Mouse (Mus musculus): ENCODE measurements around the gene Abca4. TPM values are rescaled to one million over a fixed set of nuclear protein-coding genes. Genes with fewer than 3 reads are reported as not detected.

The Abca4 gene
- polyA plus RNA-seq, 1 experiment from 2014 or later, result 2.3 TPM

DNA sequence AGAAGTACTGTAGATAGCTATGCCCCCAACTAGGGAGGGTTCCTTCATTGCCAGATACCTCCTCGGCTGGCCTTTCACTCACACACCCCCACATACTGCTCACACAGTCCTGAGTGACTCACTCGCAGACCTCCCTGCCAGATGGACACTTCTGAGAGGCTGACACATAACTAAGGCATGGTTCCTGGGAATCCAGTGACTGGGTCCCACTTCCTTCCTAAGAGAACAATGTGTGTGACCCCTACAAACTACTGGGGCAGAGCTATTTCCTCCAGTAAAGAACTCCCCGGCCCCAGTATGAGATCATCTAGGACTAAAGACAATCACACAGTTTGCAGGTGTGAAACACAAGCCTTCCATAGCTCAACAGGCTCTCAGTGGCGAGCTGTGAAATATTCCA is 86.5 kb downstream of the Abca4 start:
- 52% methylated on average over 4 of the region's 4 CpGs for WGBS
- Histone ChIP-seq H3K27me3 (ENCODE audit: low read depth, poor library complexity, severe bottlenecking) (no peaks in the 10 kb centered on the region), H3K4me1 (peaks cover 23% of the 10 kb centered on the region; the same call in 1 of the 2 replicates), H3K36me3 (no peaks in the 10 kb centered on the region), H3K27ac (no peak overlapping the region), H3K9me3 (replicated peaks) (no peaks in the 10 kb centered on the region), H3K4me3 (no peak overlapping the region)
- DNase-seq (ENCODE audit: low spot score), result no peak

DNA sequence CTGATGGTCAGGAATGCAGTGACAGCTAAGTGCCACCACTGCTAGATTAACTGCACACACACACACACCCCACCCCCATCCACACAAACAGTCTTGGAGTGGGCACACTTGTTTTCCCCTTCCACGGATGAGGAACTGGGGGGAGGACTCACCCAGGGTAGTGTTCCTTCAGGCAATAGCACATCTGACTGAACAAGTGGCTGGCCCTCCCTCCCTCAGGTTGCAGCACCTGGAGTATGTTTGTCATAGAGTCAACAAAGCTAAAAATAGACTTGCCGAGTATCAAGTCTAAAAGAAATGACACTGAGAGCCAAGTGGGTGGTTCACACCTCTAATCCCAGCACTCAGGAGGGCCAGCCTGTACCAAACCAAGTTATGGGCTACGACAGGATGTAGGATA is 87.4 kb downstream of the Abca4 start:
- WGBS, result 59% methylated on average over 3 of the region's 3 CpGs
- Histone ChIP-seq H3K27me3 (ENCODE audit: low read depth, poor library complexity, severe bottlenecking) (no peaks in the 10 kb centered on the region), H3K4me3 (no peak overlapping the region), H3K36me3 (no peaks in the 10 kb centered on the region), H3K9me3 (replicated peaks) (no peaks in the 10 kb centered on the region), H3K4me1 (peaks cover 23% of the 10 kb centered on the region; the same call in 1 of the 2 replicates), H3K27ac (0 out of 2 replicates have a peak overlapping the region, but pooled peaks have one; percentile 14)
- no peak for DNase-seq (ENCODE audit: low spot score)

DNA sequence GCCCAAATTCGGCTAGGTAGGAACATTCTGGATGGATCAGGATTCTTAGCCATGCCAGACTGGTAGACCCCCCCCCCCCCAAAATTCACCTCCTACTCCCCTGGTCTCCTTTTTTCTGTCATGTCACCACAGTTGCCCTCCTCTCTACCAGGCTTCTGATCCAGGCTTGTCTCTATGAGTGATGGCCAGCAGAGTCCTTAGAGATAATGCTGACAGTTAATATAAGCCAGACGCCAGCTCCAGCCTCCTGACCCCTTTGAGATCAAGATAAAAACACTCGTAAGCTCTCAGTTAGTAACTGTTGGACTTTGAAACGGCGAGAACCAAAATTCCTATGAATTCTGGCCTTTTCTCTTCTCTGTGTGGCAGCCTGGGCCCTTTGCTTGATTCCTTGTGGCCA is 89.0 kb downstream of the Abca4 start:
- DNase-seq (ENCODE audit: low spot score), result no peak
- no peak overlapping the region for H3K4me3 ChIP-seq
- H3K4me1 ChIP-seq, result peaks cover 19% of the 10 kb centered on the region; the same call in 1 of the 2 replicates
- H3K27me3 ChIP-seq (ENCODE audit: low read depth, poor library complexity, severe bottlenecking), result no peaks in the 10 kb centered on the region
- 0 out of 2 replicates have a peak overlapping the region, but pooled peaks have one; percentile 14 for H3K27ac ChIP-seq
- H3K9me3 ChIP-seq (replicated peaks), result no peaks in the 10 kb centered on the region
- no peaks in the 10 kb centered on the region for H3K36me3 ChIP-seq
- 27% methylated on average over 5 of the region's 5 CpGs for WGBS

DNA sequence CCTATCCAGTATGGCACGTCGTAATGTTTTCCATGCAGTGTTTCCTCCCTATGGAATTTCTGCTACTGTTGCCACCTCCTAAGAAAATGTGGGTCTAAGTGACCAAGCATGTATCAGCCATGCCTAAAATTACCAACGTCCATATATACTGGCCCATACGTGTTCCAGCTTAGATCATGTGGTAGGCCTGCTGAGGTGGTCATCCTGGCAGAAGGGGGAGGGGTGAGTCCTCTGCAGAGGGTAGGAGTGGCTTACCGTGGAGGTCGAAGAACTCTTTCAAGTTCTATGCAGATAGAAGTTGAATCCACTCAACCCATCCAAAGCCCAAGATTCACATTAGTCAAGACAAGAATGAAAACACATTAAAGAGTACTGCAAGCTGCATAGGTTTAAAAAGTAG is 89.6 kb downstream of the Abca4 start:
- H3K27ac ChIP-seq, result 0 out of 2 replicates have a peak overlapping the region, but pooled peaks have one; percentile 14
- WGBS, result 53% methylated on average over 6 of the region's 6 CpGs
- no peak overlapping the region for H3K4me3 ChIP-seq
- no peaks in the 10 kb centered on the region for H3K9me3 ChIP-seq (replicated peaks)
- peaks cover 16% of the 10 kb centered on the region; the same call in 1 of the 2 replicates for H3K4me1 ChIP-seq
- DNase-seq (ENCODE audit: low spot score), result no peak
- no peaks in the 10 kb centered on the region for H3K27me3 ChIP-seq (ENCODE audit: low read depth, poor library complexity, severe bottlenecking)
- H3K36me3 ChIP-seq, result no peaks in the 10 kb centered on the region

DNA sequence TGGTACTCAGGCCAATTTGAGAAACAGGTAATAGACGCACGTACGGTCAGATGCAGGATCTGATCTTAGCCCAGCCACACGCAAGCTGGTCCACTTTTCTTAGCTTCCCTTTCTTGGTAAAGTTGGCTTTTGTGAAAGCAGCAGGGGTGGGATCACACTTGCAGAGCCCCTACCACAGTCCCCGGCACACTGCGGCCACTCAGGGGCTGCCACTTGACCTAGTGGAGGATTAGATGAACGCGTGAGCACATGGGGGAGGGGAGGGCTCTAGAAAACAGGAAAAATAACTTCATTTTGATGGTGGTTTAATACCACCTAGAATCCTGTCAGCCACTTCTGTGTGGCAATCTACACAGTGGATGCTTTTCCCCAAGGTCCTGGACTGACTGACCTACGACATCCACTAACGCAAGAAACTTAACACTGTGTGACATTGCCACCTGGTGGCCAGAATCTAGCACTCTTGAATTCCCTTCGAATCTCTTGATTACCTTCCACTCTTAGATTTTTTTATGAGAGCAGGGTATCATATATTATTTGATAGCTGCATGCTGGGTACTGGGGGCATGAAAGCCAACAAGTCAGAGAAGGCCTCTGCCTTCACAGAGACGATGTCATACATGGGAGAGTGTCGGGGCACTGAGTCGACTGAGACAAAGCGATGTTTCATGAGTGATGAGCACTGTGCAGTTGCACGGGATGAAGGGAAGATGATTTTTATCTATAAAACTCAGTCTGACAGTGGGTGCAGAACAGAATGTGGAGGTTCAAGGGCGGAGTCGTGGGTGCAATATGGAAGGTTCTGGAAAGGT is 96.6 kb downstream of the Abca4 start:
- WGBS, result 73% methylated on average over 18 of the region's 18 CpGs
- Histone ChIP-seq H3K36me3 (no peaks in the 10 kb centered on the region), H3K4me3 (no peak overlapping the region), H3K27me3 (ENCODE audit: low read depth, poor library complexity, severe bottlenecking) (no peaks in the 10 kb centered on the region), H3K27ac (no peak overlapping the region), H3K9me3 (replicated peaks) (no peaks in the 10 kb centered on the region), H3K4me1 (no peaks in the 10 kb centered on the region)
- DNase-seq (ENCODE audit: low spot score), result peak; percentile 72

DNA sequence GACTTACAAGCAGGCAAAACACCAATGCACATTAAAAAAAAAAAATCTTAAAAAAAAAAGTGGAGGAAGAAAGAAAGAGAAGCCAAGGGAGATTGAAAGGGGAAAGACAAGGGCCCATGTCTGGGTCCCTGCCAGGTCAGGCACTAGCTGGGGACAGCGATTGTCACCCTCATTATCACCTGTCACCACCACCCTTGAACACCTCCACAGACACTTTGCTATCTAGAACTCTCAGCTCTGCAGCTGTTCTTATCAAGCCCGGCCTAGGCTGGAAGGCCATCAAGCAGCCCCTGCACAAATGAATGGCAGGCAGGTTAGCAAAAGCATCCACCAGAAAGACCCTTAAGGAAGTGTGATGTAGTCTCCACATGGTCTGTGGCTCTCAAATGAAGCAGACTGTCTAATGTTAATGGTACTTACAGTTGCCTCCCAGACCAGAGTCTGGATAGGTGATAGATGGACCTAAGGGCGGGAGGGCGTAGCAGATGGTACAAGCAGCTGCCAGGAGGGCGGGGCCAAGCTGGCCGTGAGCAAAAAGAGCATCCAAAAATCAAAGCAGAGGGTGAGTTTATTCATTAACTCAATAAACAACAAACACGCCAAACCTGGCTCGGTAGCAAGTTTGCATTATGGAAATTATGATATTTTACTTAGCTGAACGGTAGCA is 98.1 kb downstream of the Abca4 start:
- Histone ChIP-seq H3K4me1 (peaks cover 2% of the 10 kb centered on the region), H3K27ac (no peak overlapping the region), H3K36me3 (no peaks in the 10 kb centered on the region), H3K4me3 (no peak overlapping the region), H3K27me3 (ENCODE audit: low read depth, poor library complexity, severe bottlenecking) (no peaks in the 10 kb centered on the region), H3K9me3 (replicated peaks) (no peaks in the 10 kb centered on the region)
- 74% methylated on average over 9 of the region's 9 CpGs for WGBS
- no peak for DNase-seq (ENCODE audit: low spot score)

DNA sequence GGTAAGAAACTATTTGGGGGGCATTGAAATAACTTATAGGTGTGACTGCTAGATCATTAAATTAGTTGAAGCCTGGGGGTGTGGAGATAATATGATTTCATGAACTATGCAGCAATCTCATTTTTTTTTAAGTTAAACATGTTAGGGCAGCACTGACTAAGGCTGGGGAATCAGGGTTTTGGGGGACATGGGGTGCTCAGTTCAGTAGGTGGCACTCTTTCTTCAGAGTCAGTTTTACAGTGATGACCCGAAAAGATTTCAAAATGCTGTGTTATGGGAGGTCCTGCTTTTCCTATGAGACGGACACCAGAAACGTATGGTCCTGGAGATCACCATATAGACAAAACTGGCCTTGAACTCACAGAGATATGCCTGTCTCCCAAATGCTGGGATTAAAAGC is 99.2 kb downstream of the Abca4 start:
- H3K9me3 ChIP-seq (replicated peaks), result no peaks in the 10 kb centered on the region
- WGBS, result 85% methylated on average over 3 of the region's 3 CpGs
- no peak overlapping the region for H3K4me3 ChIP-seq

DNA sequence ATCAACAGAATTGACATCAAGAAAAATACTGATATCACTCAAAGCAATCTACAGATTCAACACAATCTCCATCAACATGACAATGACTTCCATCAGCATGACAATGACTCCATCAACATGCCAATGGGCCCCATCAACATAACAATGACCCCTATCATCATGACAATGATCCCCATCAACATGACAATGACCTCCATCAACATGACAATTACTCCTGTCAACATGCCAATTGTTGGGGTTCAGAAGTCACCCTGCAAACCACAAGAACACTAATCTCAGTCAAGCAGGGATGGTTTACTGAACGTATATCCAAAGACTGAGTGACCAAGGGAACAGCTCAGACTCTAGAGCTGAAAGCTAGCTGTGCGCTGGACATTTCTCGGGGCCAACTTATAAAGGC is 101.2 kb downstream of the Abca4 start:
- peaks cover 10% of the 10 kb centered on the region for H3K4me1 ChIP-seq
- H3K27me3 ChIP-seq (ENCODE audit: low read depth, poor library complexity, severe bottlenecking), result no peaks in the 10 kb centered on the region
- WGBS, result 96% methylated on average over 3 of the region's 3 CpGs
- H3K9me3 ChIP-seq (replicated peaks), result no peaks in the 10 kb centered on the region
- H3K27ac ChIP-seq, result no peak overlapping the region
- no peaks in the 10 kb centered on the region for H3K36me3 ChIP-seq
- no peak for DNase-seq (ENCODE audit: low spot score)
- H3K4me3 ChIP-seq, result no peak overlapping the region

More for the DNA sequence above, 99.2 kb downstream of the Abca4 start:
- Histone ChIP-seq H3K4me1 (peaks cover 10% of the 10 kb centered on the region), H3K27me3 (ENCODE audit: low read depth, poor library complexity, severe bottlenecking) (no peaks in the 10 kb centered on the region), H3K36me3 (no peaks in the 10 kb centered on the region), H3K27ac (no peak overlapping the region)
- DNase-seq (ENCODE audit: low spot score), result no peak

DNA sequence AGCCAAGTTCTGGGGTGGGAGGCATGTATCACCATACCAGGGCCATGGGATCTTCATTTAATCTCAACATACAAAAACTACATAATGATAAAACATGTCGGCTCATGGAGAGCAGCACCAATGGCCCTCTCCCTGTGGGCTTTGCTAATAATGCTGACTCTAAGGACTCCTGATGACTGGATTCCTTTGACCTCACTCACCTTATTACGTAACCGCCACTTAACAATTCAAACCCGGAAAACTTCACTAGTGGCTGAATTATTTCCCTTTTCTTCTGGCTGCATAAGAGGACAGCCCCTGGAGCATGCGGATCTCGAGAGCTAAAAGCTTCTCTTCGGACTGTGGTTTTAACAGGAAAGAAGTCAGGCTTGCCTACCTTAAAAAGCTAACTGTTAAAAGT is 106.6 kb downstream of the Abca4 start:
- Histone ChIP-seq H3K4me3 (no peak overlapping the region), H3K27ac (no peak overlapping the region), H3K36me3 (no peaks in the 10 kb centered on the region), H3K27me3 (ENCODE audit: low read depth, poor library complexity, severe bottlenecking) (no peaks in the 10 kb centered on the region), H3K9me3 (replicated peaks) (no peaks in the 10 kb centered on the region), H3K4me1 (peaks cover 10% of the 10 kb centered on the region)
- no peak for DNase-seq (ENCODE audit: low spot score)
- WGBS, result 88% methylated on average over 7 of the region's 7 CpGs

DNA sequence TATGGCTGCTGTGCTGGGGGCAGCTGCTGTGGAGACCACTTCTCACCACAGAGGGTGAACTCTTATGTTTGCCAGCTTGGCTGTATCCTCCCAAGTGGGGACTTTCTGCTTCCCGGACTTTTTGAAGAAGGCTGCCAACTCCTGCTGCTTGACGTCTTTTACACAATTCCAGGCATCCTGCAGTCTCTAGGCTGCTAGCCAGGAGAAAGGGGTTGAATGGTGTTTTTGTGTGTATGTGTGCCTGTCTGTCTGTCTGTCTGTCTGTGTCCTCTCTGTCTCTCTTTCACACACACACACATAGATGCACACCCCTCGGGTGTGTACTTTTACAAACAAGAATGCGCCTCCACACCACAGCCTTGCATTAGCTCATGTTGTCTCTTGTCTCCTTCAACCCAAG is 108.2 kb downstream of the Abca4 start:
- DNase-seq (ENCODE audit: low spot score), result no peak
- Histone ChIP-seq H3K27me3 (ENCODE audit: low read depth, poor library complexity, severe bottlenecking) (no peaks in the 10 kb centered on the region), H3K36me3 (no peaks in the 10 kb centered on the region), H3K9me3 (replicated peaks) (no peaks in the 10 kb centered on the region), H3K4me3 (no peak overlapping the region), H3K4me1 (peaks cover 7% of the 10 kb centered on the region), H3K27ac (no peak overlapping the region)
- WGBS, result 71% methylated on average over 4 of the region's 4 CpGs

DNA sequence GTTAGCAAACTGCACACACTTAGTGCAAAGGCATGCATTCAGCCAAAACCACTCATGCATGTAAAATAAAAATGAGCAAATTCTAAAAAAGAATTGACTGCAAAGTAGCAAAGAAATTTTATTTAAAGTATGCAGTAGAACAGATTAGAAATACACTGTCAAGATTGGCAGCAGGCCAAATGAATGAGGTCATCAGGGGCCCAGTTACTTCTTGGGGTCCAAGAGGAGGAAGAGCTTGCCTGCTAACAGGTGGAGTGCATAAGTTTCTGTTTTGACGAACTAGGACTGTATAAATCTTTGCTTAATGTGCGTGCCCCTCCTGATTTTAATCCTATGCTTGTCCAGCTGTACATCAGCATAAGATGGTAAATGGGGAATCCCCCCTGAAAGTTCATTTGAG is 109.8 kb downstream of the Abca4 start:
- H3K9me3 ChIP-seq (replicated peaks), result no peaks in the 10 kb centered on the region
- H3K4me3 ChIP-seq, result no peak overlapping the region
- no peaks in the 10 kb centered on the region for H3K4me1 ChIP-seq
- WGBS, result 79% methylated on average over 2 of the region's 2 CpGs
- no peak for DNase-seq (ENCODE audit: low spot score)
- no peaks in the 10 kb centered on the region for H3K36me3 ChIP-seq
- no peak overlapping the region for H3K27ac ChIP-seq
- H3K27me3 ChIP-seq (ENCODE audit: low read depth, poor library complexity, severe bottlenecking), result no peaks in the 10 kb centered on the region

DNA sequence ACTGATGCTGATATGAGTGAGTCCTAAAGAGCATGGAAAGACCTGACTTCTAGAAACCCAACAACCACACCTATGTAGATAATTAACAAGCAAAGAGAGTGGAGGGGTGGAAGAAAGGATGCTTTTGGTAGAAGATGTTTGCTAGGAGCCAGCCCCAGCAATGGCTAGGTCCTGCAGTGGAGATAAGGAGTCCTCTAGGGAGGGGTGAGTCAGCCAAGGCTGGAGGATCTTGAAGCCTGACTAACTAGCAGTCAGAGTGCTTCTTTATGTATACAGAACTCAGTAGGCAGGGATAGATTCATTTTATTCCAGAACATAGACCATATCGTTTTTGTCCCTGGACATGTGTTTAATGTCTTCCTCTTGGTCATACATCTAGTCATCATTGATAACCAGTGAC is 115.2 kb downstream of the Abca4 start:
- 80% methylated on average over 1 of the region's 1 CpGs for WGBS
- no peak for DNase-seq (ENCODE audit: low spot score)
- no peak overlapping the region for H3K4me3 ChIP-seq
- no peaks in the 10 kb centered on the region for H3K9me3 ChIP-seq (replicated peaks)
- H3K27ac ChIP-seq, result no peak overlapping the region
- no peaks in the 10 kb centered on the region for H3K4me1 ChIP-seq
- H3K36me3 ChIP-seq, result no peaks in the 10 kb centered on the region
- no peaks in the 10 kb centered on the region for H3K27me3 ChIP-seq (ENCODE audit: low read depth, poor library complexity, severe bottlenecking)

DNA sequence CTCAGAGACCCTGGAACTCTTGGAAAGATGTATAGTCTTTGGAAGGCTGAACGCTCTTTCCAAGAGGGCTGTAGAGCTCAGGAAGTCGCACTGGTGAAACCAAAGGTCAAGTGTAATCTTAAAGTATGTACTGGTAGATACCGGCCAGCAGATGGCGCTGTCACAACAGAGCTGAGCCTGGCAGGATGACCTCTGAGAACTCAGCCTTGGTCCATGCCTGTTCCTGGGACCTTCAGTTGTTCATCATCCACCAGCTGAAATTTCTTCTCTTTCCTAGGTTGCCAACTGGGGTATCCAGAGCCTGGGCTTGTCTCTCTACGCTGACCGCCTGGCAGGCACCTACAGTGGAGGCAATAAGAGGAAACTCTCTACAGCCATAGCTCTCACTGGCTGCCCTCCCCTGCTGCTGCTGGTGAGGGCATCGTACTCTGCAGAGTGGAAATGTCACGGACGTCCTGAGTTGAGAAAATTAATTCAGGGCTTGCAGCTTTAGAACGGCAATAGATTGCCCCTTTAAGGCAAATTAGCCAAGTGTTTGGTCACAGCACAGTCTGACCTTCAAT is 125.5 kb downstream of the Abca4 start:
- WGBS, result 50% methylated on average over 10 of the region's 10 CpGs

More for the DNA sequence above, 125.5 kb downstream of the Abca4 start:
- no peaks in the 10 kb centered on the region for H3K27me3 ChIP-seq (ENCODE audit: low read depth, poor library complexity, severe bottlenecking)
- no peaks in the 10 kb centered on the region for H3K9me3 ChIP-seq (replicated peaks)
- no peaks in the 10 kb centered on the region for H3K4me1 ChIP-seq
- no peaks in the 10 kb centered on the region for H3K36me3 ChIP-seq
- no peak overlapping the region for H3K27ac ChIP-seq
- peak; percentile 79 for DNase-seq (ENCODE audit: low spot score)
- H3K4me3 ChIP-seq, result no peak overlapping the region

Measured in limb, embryonic 10.5 days (tissue).